ENCODE assay signal across 10 mouse cellular contexts in genomic region chr9:20694721-20695235, GRCm38 (mm10). TPM values are rescaled to one million over a fixed set of nuclear protein-coding genes. Genes with fewer than 3 reads are reported as not detected.
DNase-seq lines count a peak whose midpoint lies in the region; ATAC-seq and TF ChIP-seq lines count a peak whose summit lies in the region.
"Had no signal": no experiment of that assay in that cellular context is flagged by ENCODE, and none has a peak within 500 bp of the region (broad histone marks: within the 10 kb centered on the region; RNA-seq: fewer than 3 reads in every experiment).

No protein-coding gene starts in this region.

- peak overlapping the region; percentile 22; the same call in 1 of the 2 replicates for H3K4me3 ChIP-seq in heart, adult 2 months
- H3K4me3 ChIP-seq in forebrain, postnatal 0 days (ENCODE audit: low read depth, low read length) = 0 out of 2 replicates have a peak overlapping the region, but pooled peaks have one; percentile 4
- H3K4me3 ChIP-seq in liver, embryonic 16.5 days (ENCODE audit: low read depth, low read length) = peak overlapping the region; percentile 22

- intact Hi-C loops in heart, adult 2 months (cut with DNase I) = no loop called here
- intact Hi-C loops in heart, postnatal 25 days (cut with DNase I) = no loop called here

- TF ChIP-seq EP300 in heart, adult 2 months (IDR thresholded peaks at IDR 0.05; ENCODE audit: insufficient read depth, low read depth, low read length) = no peak

- peak overlapping the region; percentile 39 for H3K4me2 ChIP-seq in forebrain, postnatal 0 days (ENCODE audit: low read depth)
- H3K4me2 ChIP-seq in liver, embryonic 16.5 days (ENCODE audit: low read depth, low read length) = peak overlapping the region; percentile 45

- no peaks in the 10 kb centered on the region for H3K36me3 ChIP-seq in heart, adult 2 months (ENCODE audit: control insufficient read depth, insufficient read depth, low read length)
- no peaks in the 10 kb centered on the region for H3K36me3 ChIP-seq in forebrain, postnatal 0 days (ENCODE audit: insufficient read depth)
- no peaks in the 10 kb centered on the region for H3K36me3 ChIP-seq in liver, embryonic 16.5 days (ENCODE audit: control insufficient read depth, insufficient read depth)
- H3K36me3 ChIP-seq: G1E had no signal

- H3K4me1 ChIP-seq in heart, adult 2 months (ENCODE audit: control insufficient read depth, insufficient read depth, low read length) = 0 out of 2 replicates have a peak, but pooled peaks cover 1% of the 10 kb centered on the region
- no peaks in the 10 kb centered on the region for H3K4me1 ChIP-seq in forebrain, postnatal 0 days (ENCODE audit: insufficient read depth)
- H3K4me1 ChIP-seq in liver, embryonic 16.5 days (ENCODE audit: control insufficient read depth, low read depth, low read length) = no peaks in the 10 kb centered on the region

- no peaks in the 10 kb centered on the region for H3K79me2 ChIP-seq in heart, adult 2 months (replicated peaks; ENCODE audit: control insufficient read depth, insufficient read depth, low read length)

- TF ChIP-seq POLR2A in heart, adult 2 months (IDR thresholded peaks at IDR 0.05; ENCODE audit: insufficient read depth, low read depth, low read length) = no peak

- peak overlapping the region; percentile 25; the same call in 1 of the 2 replicates for H3K9ac ChIP-seq in heart, adult 2 months (ENCODE audit: low read depth, low read length)
- H3K9ac ChIP-seq in forebrain, postnatal 0 days = 0 out of 2 replicates have a peak overlapping the region, but pooled peaks have one; percentile 33
- H3K9ac ChIP-seq in liver, embryonic 16.5 days (ENCODE audit: low read depth, low read length) = no peak overlapping the region

- H3K27me3 ChIP-seq in heart, adult 2 months (ENCODE audit: control insufficient read depth, insufficient read depth, low read length) = peaks cover 9% of the 10 kb centered on the region; the same call in 1 of the 2 replicates
- no peaks in the 10 kb centered on the region for H3K27me3 ChIP-seq in forebrain, postnatal 0 days (ENCODE audit: insufficient read depth, low read length)
- peaks cover 14% of the 10 kb centered on the region for H3K27me3 ChIP-seq in liver, embryonic 16.5 days (ENCODE audit: control insufficient read depth, insufficient read depth, low read depth, low read length)

- H3K9me3 ChIP-seq in forebrain, postnatal 0 days (ENCODE audit: low read length) = no peaks in the 10 kb centered on the region
- H3K9me3 ChIP-seq in liver, embryonic 16.5 days (replicated peaks; ENCODE audit: control insufficient read depth, low read length) = no peaks in the 10 kb centered on the region
- H3K9me3 ChIP-seq: G1E had no signal

- no peak for TF ChIP-seq CTCF in heart, adult 2 months (IDR thresholded peaks at IDR 0.05)
- no peak for TF ChIP-seq CTCF in forebrain, postnatal 0 days (IDR thresholded peaks at IDR 0.05; ENCODE audit: low read depth)

- ATAC-seq in forebrain, postnatal 0 days = no peak
- no peak for ATAC-seq in liver, embryonic 16.5 days (ENCODE audit: low read depth)

- 8% methylated on average over 25 of the region's 25 CpGs for WGBS in heart, adult 2 months
- 9% methylated on average over 25 of the region's 25 CpGs for WGBS in forebrain, postnatal 0 days
- 6% methylated on average over 25 of the region's 25 CpGs for WGBS in liver, embryonic 16.5 days (ENCODE audit: insufficient replicate concordance)

- H3K27ac ChIP-seq in heart, adult 2 months = no peak overlapping the region
- no peak overlapping the region for H3K27ac ChIP-seq in forebrain, postnatal 0 days (ENCODE audit: low read depth, low read length)
- H3K27ac ChIP-seq in liver, embryonic 16.5 days (ENCODE audit: low read length) = no peak overlapping the region

- no peak for DNase-seq in heart, adult 2 months
- no peak for DNase-seq in heart, postnatal 25 days (ENCODE audit: low spot score)
- peak; percentile 37 for DNase-seq in adrenal gland, adult 2 months
- no peak for DNase-seq in forebrain, postnatal 0 days
- DNase-seq in frontal cortex, postnatal 25 days (ENCODE audit: low spot score in 2 of 2) = no peak
- no peak for DNase-seq in left cerebral cortex, adult 9 months (ENCODE audit: low spot score in 2 of 2)
- DNase-seq in right cerebral cortex, postnatal 4 days = no peak

RNA-seq across cellular contexts. Expression of gene Pin1, which starts 42.9 kb away (rescaled TPM):
- total RNA-seq in heart, adult 2 months (2021) = 10 to 100 TPM; 17.8 to 18.6 TPM
- polyA plus RNA-seq in heart, adult 2 months (2012; rRNA removed) = 18.8 and 20.8 TPM in 2 replicates
- total RNA-seq in heart, postnatal 25 days (2021) = 10 to 100 TPM; 18.3 to 19.2 TPM
- 10 to 100 TPM; 20.8 to 26.9 TPM for total RNA-seq in adrenal gland, adult 2 months (2021)
- polyA plus RNA-seq in adrenal gland, adult 2 months (2012; rRNA removed) = 20.4 and 24.2 TPM in 2 replicates
- total RNA-seq in forebrain, postnatal 0 days (2014; rRNA removed) = 38.8 and 46.6 TPM in 2 replicates
- 62.0 and 76.0 TPM in 2 replicates for polyA plus RNA-seq in forebrain, postnatal 0 days (2015; fragmentation: Nextera tagmentation; extraction: Ambion mirVana)
- 19.4 and 19.7 TPM in 2 replicates for polyA plus RNA-seq in liver, embryonic 16.5 days (2015; fragmentation: Nextera tagmentation; extraction: Ambion mirVana)

RNA-seq across cellular contexts. Expression of gene Fbxl12, which starts 50.2 kb away (rescaled TPM):
- total RNA-seq in heart, adult 2 months (2021) = 10 to 100 TPM in 1 of 2 experiments, 1 to 10 TPM in 1; 8.8 to 10.3 TPM
- polyA plus RNA-seq in heart, adult 2 months (2012; rRNA removed) = 16.6 and 17.9 TPM in 2 replicates
- 10 to 100 TPM; 10.5 to 11.5 TPM for total RNA-seq in heart, postnatal 25 days (2021)
- 10 to 100 TPM; 13.0 to 16.7 TPM for total RNA-seq in adrenal gland, adult 2 months (2021)
- 47.1 and 59.1 TPM in 2 replicates for polyA plus RNA-seq in adrenal gland, adult 2 months (2012; rRNA removed)
- 15.6 and 18.7 TPM in 2 replicates for total RNA-seq in forebrain, postnatal 0 days (2014; rRNA removed)
- 12.5 and 13.4 TPM in 2 replicates for polyA plus RNA-seq in forebrain, postnatal 0 days (2015; fragmentation: Nextera tagmentation; extraction: Ambion mirVana)
- 4.8 and 5.9 TPM in 2 replicates for polyA plus RNA-seq in liver, embryonic 16.5 days (2015; fragmentation: Nextera tagmentation; extraction: Ambion mirVana)

RNA-seq across cellular contexts. Expression of gene Olfm2, which starts 51.4 kb away (rescaled TPM):
- under 1 TPM in 1 of 2 experiments, not detected in 1; 0.13 TPM for total RNA-seq in heart, adult 2 months (2021)
- polyA plus RNA-seq in heart, adult 2 months (2012; rRNA removed) = 0.31 and 0.38 TPM in 2 replicates
- total RNA-seq in heart, postnatal 25 days (2021) = under 1 TPM in 1 of 2 experiments, not detected in 1; 0.18 TPM
- 1 to 10 TPM in 1 of 2 experiments, under 1 TPM in 1; 0.49 to 1.0 TPM for total RNA-seq in adrenal gland, adult 2 months (2021)
- polyA plus RNA-seq in adrenal gland, adult 2 months (2012; rRNA removed) = 1.1 and 2.9 TPM in 2 replicates
- 251 and 263 TPM in 2 replicates for total RNA-seq in forebrain, postnatal 0 days (2014; rRNA removed)
- polyA plus RNA-seq in forebrain, postnatal 0 days (2015; fragmentation: Nextera tagmentation; extraction: Ambion mirVana) = 210 and 249 TPM in 2 replicates
- polyA plus RNA-seq in liver, embryonic 16.5 days (2015; fragmentation: Nextera tagmentation; extraction: Ambion mirVana) = 0.20 and 0.25 TPM in 2 replicates
- total RNA-seq: G1E; hematopoietic stem cell, adult 5-6 weeks had no signal
- polyA plus RNA-seq: G1E had no signal

RNA-seq across cellular contexts. Expression of gene Ubl5, which starts 52.1 kb away (rescaled TPM):
- total RNA-seq in heart, adult 2 months (2021) = 100 to 1,000 TPM; 233 to 269 TPM
- polyA plus RNA-seq in heart, adult 2 months (2012; rRNA removed) = 275 and 362 TPM in 2 replicates
- total RNA-seq in heart, postnatal 25 days (2021) = 100 to 1,000 TPM; 218 to 220 TPM
- total RNA-seq in adrenal gland, adult 2 months (2021) = 100 to 1,000 TPM; 384 to 522 TPM
- 133 and 135 TPM in 2 replicates for polyA plus RNA-seq in adrenal gland, adult 2 months (2012; rRNA removed)
- total RNA-seq in forebrain, postnatal 0 days (2014; rRNA removed) = 166 and 215 TPM in 2 replicates
- 533 and 690 TPM in 2 replicates for polyA plus RNA-seq in forebrain, postnatal 0 days (2015; fragmentation: Nextera tagmentation; extraction: Ambion mirVana)
- polyA plus RNA-seq in liver, embryonic 16.5 days (2015; fragmentation: Nextera tagmentation; extraction: Ambion mirVana) = 207 and 235 TPM in 2 replicates

Comparison
In these comparisons a context has a peak if more than half of its experiments do, and no peak if none do; other contexts are left out.
1. RNA of gene Olfm2, which starts 51.4 kb away (total RNA-seq): 251 to 263 TPM in forebrain, postnatal 0 days; 0.49 to 1.0 TPM in adrenal gland, adult 2 months, 0.18 TPM in heart, postnatal 25 days and 0.13 TPM in heart, adult 2 months; every median in the first group is over 100 times any median in the second.
2. Peak in every context shown above with its lines, with median percentiles within 50 percentile points of each other: H3K4me3 ChIP-seq.